Mouse (Mus musculus) kidney, adult 18-20 months (tissue): ENCODE measurements around the gene Rasal1.

ENCODE experiments used
- DNase-seq: peaks from one replicate; pipeline ENCODE4 v3.0.0; 2021

Gene Rasal1

DNA sequence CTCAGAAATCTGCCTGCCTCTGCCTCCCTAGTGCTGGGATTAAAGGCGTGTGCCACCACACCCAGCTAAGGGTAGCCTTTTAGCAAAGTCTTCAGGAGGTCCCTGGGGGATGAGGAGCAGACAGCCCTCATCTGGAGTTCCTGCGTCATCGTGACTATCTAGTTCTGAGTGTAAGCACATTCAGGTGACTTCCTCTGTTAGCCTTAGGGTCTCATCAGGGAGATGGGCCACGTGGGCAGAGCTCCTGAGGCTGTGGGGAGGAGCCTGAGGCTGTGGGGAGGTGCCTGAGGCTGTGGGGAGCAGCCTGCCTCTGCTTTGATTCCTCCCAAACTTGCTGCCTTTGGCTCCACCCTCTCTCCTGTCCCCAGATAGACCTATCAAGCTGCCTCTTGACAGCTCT lies 48.3 kb downstream of the Rasal1 start:
- DNase-seq: no peak

DNA sequence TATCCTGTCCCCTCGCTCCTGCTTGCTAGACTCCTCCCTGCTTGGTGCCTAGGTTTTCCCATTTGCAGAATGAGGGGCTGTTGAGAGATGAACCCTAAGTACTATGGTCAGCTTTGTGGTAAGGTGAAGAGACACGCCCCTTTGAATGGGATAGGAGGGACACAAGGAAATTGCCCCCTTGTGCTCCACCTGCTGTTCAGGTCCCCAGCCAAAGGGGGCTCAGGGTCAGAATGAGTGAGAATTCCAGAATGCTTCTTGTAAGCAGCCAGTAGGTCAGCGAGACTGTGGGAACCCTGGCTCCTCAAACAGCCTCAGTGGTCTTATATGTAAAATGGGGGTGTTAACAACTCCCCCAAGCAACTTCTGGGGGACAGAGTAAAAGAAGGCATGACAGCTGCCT lies 49.6 kb downstream of the Rasal1 start:
- DNase-seq: no peak

DNA sequence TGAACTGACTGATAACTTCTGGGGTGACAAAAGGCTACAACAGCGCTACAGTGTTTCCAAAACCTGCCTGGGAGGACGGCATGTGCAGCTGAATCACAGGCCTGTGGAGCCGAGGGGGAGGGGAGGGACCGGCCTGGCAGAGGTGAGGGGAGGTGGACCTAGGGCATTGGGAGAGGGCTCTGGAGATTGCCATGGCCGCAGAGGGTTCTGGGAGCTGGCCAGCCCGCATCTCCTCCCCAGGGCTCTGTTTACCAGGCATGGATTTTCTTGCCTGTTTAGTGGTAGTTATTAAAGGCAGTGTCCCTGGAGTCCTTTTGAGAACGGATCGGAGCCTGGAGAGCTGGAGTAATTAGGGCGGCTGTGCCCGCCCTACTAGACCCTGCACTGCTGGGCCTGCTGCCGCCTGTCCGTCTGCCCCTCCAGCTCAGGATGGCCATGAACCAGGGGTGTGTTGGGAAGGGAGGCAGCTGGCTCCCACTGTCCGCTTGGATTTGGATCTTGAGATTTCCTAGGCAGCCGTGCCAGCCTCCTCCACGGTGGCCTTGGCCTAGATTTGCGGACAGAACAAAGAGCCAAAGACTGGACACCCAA lies 50.3 kb downstream of the Rasal1 start:
- no peak for DNase-seq

DNA sequence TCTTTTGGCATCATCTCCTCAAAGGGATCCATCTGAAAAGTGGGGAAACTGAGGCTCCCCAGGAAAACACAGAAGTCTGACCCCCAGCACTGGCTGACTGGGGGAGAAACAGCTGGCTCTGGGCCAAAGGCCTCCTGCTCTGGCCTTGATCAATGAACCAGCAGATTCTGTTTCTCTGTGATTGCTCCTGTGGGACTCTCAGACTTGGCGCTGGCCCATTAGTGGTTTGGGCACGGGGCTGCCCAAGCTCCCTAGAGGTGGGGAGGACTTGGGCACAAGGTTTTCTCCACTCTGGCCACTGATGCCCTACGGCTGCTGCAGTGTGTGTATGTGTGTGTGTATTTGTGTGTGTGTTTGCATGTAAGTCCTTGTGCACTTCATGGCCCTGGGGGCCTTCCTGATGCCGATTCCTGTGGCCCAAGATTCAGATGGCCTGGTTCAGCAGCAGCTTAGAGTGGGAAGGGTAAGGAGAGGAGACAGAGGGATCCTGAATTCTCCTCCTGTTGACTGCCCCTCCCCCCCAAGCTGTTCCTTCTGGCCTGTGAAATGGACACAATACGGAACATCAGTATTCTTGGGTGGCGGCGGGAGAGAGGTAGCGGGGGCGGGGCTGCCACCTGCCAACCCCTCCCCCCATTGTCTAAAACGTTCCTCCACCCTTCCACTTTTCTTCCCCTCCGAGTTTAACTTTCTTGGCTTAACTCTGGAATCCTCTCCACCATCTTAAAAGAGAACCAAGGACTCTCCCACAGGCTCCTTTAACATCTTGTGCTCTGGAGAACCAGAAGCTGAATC lies 52.6 kb downstream of the Rasal1 start:
- DNase-seq: no peak

DNA sequence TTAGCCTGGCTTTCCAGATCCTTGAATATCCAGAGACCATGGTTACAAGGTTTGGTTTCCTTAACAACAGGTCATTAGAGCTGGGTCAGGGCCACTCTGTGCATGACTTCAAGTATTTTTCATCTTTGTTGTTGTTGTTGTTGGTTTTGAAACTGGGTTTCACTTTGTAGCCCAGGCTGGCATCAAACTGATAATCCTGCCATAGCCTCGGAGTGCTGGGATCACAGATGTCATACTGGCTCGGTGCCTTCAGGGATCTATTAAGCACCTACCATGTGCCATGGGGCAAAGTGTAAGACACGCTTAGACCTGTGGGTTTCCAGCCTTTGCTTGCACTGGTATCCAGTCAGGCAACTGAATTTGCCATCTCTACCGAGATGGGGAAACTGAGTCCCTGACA lies 53.8 kb downstream of the Rasal1 start:
- DNase-seq: no peak

DNA sequence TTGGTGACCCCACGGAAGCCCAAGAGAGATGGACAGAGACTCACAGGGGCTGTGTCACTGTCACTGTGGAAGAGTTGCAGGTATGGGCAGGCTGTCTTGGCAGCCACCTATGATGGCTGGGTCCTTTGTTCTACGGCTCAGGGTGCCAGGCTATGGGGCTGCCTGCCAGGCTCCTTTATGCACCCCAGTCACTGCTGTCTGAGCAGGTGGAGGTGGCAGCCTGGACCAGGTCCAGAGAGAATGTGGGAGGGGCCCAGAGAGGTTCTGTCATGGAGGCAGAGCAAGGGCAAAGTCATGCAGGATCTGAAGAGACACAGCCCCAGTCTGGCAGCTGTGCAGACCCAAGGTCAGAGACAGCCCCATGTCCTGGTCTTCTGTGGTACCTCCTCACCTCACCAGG lies 54.4 kb downstream of the Rasal1 start:
- peak; percentile 32 for DNase-seq

DNA sequence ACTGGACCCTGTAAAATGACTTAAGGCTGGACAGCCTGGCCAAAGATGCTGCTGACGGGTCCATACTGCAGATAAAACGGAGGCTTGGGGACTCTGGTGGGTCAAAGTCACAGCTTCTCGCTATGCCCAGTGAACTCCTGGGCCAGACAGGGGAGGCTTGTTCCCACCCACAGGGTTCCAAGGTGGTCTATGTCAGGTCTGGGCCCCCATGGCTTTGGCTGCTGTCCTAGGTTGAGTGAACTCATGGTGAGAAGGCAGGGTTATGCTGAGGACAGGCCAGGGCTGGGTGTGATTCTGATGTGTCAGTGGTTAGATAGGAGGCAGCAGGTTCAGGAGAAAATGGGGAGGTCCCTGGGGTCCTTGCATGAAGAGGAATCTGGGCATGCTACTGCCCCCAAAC lies 55.0 kb downstream of the Rasal1 start:
- no peak for DNase-seq

DNA sequence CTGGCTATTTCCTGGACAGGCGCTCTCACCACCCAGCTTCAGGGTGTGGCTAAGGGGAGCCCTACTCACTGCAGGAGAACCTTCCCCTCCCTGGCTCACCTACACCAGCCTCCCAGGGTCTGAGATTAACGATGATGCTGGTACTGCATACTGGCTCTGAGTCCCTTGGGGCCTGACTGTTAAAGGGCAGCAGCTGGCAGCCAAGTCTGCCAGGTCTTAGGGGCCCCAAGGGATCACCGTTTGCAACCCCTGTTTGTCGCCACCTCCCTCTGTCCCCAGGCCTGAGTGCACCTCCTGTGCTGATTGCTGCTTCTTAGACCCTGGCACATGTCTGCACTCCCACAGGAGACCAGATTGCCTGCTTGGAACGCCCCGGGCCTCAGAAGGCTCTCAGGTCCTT lies 55.8 kb downstream of the Rasal1 start:
- DNase-seq: no peak

DNA sequence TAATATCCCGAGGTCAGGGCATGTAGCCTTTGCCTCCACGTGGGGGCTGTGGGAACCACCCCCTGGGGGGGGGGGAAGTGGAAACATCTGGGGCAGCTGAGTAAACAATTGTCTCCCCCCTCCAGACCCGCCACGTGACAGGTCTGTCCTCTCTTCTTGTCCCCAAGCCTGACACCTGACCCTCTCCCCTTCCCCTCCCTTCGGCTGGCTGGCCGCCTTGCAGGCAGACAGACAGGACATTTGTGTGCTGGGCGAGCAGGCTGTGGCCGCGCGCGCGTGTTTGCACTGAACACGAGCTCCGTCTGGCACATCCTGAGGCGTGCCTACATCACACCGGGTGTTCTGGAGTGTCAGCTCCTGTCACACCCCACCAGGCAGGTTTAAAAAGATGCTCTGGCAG lies 57.9 kb downstream of the Rasal1 start:
- DNase-seq: no peak

DNA sequence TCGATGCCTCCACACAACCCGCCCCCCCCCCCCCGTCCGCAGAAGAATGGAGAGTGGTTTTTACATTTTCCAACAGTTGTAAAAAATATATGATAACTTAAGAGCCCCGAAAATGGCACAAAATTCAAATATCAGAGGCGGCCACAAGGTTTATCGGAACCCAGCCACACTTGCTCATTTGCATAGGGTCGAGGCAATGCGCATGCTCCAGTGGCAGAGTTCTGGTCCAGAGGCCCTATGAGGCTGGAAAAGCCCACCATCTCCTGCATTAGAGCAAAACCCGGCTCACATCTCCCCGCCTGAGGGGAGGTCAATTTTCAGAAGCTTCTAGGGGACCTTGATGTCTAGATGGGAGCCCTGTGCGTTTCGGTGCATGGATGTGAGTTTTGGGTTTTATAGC lies 58.4 kb downstream of the Rasal1 start:
- no peak for DNase-seq

DNA sequence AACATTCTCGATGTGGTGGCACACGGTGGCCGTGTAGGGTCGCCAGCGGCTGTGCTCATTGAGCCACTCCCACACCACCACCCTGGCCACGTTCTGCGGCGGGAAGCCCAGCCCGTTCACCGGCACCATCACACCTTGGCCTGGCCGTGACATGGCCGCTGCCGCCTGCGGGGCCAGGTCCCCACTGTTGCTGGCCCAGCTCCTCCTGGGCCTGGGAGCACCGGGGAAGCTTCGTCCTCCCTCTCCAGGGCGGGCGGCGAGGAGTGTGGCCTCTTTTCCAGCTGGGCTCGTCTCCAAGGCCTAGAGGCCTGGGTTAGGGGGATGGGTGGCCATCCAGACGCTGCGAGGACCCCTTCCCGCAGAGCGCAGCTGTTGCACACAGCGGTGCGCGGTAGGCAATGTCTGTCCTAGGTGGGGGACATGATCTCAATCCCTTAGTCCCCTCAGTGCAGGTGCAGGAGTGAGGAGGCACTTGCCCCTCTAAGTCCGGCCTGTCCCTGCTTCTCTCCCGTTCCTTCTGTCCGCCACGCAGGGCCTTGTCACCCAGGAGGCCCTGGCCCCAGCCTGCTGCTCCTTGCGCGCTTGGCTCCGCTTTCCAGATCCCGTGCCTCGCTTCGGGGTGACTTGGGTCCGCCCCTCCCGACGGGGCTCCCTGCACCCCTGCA lies 61.7 kb downstream of the Rasal1 start:
- no peak for DNase-seq

DNA sequence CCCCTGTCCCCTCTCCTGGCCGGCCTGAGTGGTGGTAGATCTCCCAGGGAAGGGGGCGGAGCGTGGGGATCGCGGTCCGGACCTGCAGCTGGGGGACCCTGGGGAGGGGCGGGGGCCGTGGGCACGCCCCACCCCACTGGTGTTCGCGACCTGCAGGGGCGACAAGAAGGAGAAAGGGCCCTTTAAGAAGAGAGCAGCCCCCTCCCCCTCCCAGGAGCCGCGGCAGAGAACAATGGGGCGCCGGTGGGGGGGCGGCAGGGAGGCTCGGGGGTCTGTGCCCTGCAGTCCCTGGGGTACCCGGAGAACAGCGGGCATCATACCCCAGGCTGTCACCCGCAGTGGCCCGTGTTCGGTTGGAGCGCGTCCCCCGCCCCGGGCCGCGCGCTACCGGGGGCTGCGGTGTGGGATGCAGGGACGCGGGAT lies 62.2 kb downstream of the Rasal1 start:
- no peak for DNase-seq

DNA sequence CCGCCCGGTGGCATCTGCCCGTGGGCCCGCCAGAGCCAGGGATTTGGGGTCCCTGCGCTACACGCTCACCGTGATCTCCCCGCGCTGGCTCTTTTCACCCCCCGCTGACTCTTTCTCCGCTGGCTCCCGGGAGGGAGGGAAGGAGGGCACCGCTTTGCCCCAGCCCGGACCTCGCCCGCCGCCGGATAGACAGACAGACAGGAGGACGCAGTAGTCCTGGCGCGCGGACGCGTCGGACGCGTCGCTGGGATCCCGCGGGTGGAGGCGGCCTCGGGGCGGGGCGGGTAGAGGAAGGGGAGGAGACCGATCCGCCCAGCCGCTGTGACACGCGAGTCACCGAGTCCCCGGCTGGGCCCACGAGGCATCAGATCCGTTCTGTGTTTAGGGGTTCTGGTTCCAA lies 62.8 kb downstream of the Rasal1 start:
- no peak for DNase-seq

DNA sequence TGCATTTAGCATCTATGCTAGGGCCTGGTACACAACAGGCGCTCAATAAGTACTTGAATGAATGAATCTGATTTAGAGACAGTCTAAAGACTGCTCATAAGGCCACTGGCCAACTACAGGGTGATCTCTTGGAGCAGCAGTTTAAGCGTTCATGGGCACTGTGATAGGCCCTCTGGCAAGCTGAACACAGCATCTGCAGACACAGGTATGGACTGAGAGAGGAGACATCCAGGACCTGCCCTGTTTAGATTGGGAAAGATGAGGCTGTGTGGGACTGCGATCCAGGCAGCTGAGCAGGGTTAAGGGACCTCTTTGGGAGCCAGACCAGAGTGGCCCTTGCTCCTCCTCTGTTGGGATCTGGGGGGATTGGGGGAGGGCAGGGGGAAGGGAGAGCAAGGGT lies 63.2 kb downstream of the Rasal1 start, which contains the start of gene Dtx1:
Gene Dtx1, minus strand, starts transcription at position 101 of the 400 bp plus-strand sequence.
- DNase-seq: no peak

DNA sequence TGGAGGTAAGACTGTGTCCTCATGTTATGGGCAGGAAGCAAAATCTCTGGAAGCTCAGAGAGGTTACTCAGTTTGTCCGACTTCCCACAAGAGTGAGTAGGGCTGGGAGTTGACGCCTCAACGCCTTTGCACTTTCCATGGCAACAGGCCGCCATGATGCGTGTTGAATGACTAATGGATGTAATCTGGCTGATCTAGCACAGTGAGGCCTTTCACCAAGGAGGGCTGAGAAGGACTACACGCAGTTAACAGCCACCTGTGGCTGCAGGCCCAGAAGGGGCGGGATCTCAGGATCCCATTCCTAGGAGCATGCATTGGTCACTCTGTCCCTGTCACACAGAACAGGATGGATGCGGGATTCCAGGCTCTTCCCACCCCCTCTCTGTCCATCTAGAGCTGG lies 64.1 kb downstream of the Rasal1 start:
- DNase-seq: no peak

DNA sequence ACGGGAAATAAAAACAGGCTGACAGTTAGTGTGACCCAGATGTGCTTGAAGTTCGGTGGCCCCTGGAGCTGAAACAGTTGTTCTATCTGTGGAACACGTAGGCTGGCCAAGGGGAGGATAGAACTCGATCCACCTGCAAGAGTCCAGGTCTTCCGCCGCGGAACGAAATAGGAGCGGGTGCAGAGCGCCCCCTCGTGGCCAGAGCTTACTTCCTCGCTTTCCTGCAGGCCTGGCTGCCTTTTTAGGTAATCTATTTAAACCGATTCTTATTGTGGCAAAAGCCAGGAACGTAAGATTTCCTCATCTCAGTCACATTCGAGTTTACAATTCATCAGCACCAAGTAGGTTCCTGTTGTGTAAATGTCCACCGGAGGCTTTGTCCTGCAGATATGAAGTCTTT lies 65.7 kb downstream of the Rasal1 start:
- DNase-seq: peak; percentile 67

DNA sequence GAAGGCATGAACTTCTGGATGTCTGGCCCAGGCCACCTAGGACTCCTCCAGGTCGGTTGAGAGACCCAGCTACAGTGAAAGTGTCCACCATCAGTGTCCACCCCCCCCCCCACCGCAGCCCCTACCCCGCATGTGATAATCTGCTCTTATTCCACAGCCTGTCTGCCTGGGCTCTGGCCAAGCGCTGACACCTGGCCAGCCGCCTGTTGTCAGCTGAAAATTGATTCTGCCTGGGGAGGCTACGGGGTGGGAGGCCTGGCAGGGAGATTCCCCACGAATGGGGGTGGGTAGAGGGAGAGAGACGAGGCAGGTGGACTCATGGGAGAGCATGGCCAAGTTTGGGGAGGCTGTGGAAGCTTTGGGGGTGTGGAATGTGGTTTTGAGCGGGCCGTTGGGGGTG lies 68.5 kb downstream of the Rasal1 start:
- no peak for DNase-seq

DNA sequence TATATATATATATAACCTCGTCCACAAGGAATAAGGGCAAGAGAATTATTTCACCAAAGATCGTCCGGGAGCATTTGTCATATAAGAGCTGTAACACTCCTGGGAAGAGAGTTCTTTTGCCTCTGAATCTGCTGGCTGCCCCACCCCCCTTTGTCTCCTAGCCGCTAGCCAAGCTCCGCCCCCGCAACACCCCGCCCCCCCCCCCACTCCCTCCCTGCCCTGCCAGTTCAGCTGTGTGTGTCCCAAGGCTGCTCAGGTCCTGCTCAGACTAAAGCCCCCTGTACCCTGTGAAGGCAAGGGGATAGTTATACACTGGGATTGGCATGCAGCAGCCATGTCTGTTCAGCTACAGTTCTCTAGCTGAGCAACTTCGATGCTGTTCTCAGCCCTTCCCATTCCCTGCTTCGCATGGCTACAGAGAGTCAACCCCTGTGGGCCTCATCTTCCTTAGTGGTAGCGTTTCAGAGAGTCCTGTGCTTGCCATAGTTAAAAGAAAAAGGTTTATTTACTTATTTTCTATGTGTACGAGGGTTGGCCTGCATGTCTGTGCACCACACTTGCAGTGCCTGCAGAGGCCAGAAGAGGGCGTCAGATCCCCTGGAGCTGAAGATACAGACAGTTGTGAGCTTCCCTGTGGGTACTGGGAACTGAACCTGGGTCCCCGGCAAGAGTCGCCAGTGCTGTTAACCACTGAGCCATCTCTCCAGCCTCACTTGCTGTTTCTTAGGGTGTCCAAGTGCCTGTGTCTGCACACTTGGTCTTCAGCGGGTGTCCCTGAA lies 70.2 kb downstream of the Rasal1 start:
- no peak for DNase-seq

DNA sequence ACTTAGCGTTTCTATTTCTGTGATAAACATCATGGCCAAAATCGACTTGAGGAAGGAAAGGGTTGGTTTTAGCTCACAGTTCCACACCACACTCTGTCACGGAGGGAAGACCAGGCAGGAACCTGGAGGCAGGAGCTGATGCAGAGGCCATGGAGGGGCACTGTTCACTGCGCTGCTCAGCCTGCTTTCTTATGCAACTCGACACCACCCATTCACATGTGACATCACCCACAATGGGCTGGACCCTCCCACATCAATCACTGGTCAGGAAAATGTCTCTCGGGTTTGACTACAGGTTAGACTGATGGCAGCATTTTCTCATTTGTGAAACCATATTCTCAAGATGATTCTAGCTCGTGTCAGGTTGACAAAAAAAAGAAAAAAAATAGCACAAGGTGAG lies 72.4 kb downstream of the Rasal1 start:
- no peak for DNase-seq

DNA sequence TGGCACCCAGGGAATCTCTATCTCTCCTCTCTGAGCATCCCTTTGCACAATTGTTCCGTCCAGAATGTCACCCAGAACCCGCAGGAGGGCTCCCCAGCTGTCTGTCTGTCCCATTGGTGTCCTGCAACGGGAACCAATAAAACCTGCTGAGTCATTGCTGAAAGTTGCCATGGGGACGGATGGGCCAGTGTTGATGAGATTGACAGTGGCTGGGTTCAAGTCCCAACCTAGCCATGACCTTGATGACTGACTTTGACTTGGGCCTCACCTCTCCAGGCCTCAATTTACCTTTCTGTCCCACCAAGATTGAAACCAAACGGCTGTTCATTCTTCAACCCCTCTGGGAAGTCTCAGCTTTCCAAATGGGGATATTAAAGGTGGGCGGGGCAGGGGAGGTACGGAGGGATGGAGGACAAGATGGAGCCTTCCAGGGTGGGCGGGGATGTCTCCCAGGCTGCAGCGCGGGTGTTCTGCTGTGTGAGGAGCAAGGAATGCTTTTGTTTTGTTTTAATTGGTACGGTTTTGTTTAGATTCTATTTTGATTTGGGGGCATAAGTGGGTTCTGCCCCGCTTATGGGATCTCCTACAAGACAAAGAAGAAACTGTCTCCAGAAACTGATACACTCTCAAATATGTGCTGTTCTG lies 77.3 kb downstream of the Rasal1 start:
- DNase-seq: no peak
